In the genomic region with DNA sequence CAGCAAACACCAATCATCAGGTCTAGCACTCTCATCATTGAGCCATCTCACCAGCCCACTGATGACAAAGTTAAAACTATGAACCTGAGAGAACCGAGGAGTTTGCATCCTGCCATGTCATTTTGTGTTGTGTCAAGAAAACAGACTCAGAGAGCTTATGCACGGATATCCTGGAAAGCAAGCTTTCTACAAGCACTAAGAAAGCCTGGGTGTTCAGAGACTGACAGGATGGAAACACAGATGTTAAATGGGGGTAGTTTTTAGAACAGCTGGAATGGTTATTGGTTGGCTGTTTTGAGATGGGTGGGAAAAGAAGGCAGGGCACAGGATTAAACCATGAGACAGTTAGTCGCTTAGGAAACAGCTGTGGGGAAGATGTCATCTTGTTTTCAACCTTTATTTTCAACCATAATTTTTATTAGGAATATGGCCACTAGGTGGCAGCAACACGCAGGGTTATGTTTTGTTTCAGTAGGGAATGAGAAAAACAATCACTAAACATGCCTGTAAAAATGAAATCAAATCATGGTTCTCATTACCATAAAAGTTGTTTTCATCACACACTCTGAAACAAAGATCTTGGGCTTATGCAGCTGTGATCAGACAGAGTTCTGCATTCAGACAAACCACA, we compare ENCODE assay signal across 9 mouse cellular contexts. TPM values are rescaled to one million over a fixed set of nuclear protein-coding genes. Genes with fewer than 3 reads are reported as not detected.
A peak's percentile ranks its signal among the peaks of the same experiment; 100 is the strongest.
DNase-seq lines count a peak whose midpoint lies in the region; ATAC-seq and TF ChIP-seq lines count a peak whose summit lies in the region.
"Had no signal": no experiment of that assay in that cellular context is flagged by ENCODE, and none has a peak within 500 bp of the region (broad histone marks: within the 10 kb centered on the region; RNA-seq: fewer than 3 reads in every experiment).

No protein-coding gene starts in this region.

- no peak overlapping the region for H3K4me3 ChIP-seq in kidney, adult 2 months (ENCODE audit: insufficient read depth, low read depth, low read length)
- H3K4me3 ChIP-seq in kidney, embryonic 14.5 days (ENCODE audit: low read length) = no peak overlapping the region
- no peak overlapping the region for H3K4me3 ChIP-seq in forebrain, embryonic 16.5 days (replicated peaks; ENCODE audit: low read length)
- H3K4me3 ChIP-seq: lung, embryonic 15.5 days had no signal

- TF ChIP-seq POLR2A in kidney, adult 2 months (IDR thresholded peaks at IDR 0.05; ENCODE audit: low read depth, low read length) = no peak

- peak; percentile 46 for DNase-seq in kidney, adult 2 months
- DNase-seq in ES-CJ7 (ENCODE audit: low read depth, low spot score) = peak; percentile 13
- peak; percentile 28 for DNase-seq in c-Kit-negative CD71-positive TER-119-positive erythroid progenitor cells, embryonic 14.5 days (ENCODE audit: low read depth, low spot score)
- peak; percentile 64 to 68 for DNase-seq in layer of hippocampus, postnatal 10 days (ENCODE audit: low spot score in 2 of 2)
- peak; percentile 60 for DNase-seq in mesoderm, embryonic 11.5 days (ENCODE audit: low read depth, low spot score)
- peak; percentile 66 for DNase-seq in thymus, postnatal 0 days (ENCODE audit: low spot score)

- ATAC-seq in kidney, embryonic 14.5 days (ENCODE audit: low FRiP score, low TSS enrichment) = no peak
- ATAC-seq in forebrain, embryonic 16.5 days = peak; percentile 55

- H3K27me3 ChIP-seq in kidney, adult 2 months (replicated peaks; ENCODE audit: control insufficient read depth, insufficient read depth, low read length) = no peaks in the 10 kb centered on the region
- no peaks in the 10 kb centered on the region for H3K27me3 ChIP-seq in kidney, embryonic 14.5 days (ENCODE audit: control insufficient read depth, insufficient read depth, low read length)
- H3K27me3 ChIP-seq in forebrain, embryonic 16.5 days (replicated peaks; ENCODE audit: control insufficient read depth, insufficient read depth, low read length) = no peaks in the 10 kb centered on the region
- H3K27me3 ChIP-seq: lung, embryonic 15.5 days had no signal

- H3K4me2 ChIP-seq in kidney, embryonic 14.5 days (replicated peaks; ENCODE audit: low read depth, low read length) = no peak overlapping the region
- H3K4me2 ChIP-seq in forebrain, embryonic 16.5 days (ENCODE audit: low read length) = no peak overlapping the region
- H3K4me2 ChIP-seq: lung, embryonic 15.5 days had no signal

- H3K9me3 ChIP-seq in kidney, embryonic 14.5 days (ENCODE audit: control insufficient read depth, low read length) = no peaks in the 10 kb centered on the region
- no peaks in the 10 kb centered on the region for H3K9me3 ChIP-seq in forebrain, embryonic 16.5 days (ENCODE audit: control insufficient read depth, low read length)
- H3K9me3 ChIP-seq: lung, embryonic 15.5 days had no signal

- peak; percentile 22; the same call in 1 of the 2 replicates for TF ChIP-seq CTCF in kidney, adult 2 months (conservative IDR thresholded peaks at IDR 0.05; ENCODE audit: insufficient read depth, insufficient read length, low read depth, low read length)

- WGBS in kidney, adult 2 months = 25% methylated on average over 4 of the region's 4 CpGs
- 32% methylated on average over 4 of the region's 4 CpGs for WGBS in kidney, embryonic 14.5 days
- 32% methylated on average over 4 of the region's 4 CpGs for WGBS in forebrain, embryonic 16.5 days

- H3K4me1 ChIP-seq in kidney, adult 2 months (ENCODE audit: control insufficient read depth, insufficient read depth, low read length) = no peaks in the 10 kb centered on the region
- no peaks in the 10 kb centered on the region for H3K4me1 ChIP-seq in kidney, embryonic 14.5 days (ENCODE audit: control insufficient read depth, insufficient read depth, low read length)
- no peaks in the 10 kb centered on the region for H3K4me1 ChIP-seq in forebrain, embryonic 16.5 days (replicated peaks; ENCODE audit: control insufficient read depth, insufficient read depth, low read length)
- H3K4me1 ChIP-seq: lung, embryonic 15.5 days had no signal

- no peaks in the 10 kb centered on the region for H3K36me3 ChIP-seq in kidney, adult 2 months (ENCODE audit: control insufficient read depth, insufficient read depth, low read length)
- H3K36me3 ChIP-seq in kidney, embryonic 14.5 days (ENCODE audit: control insufficient read depth, insufficient read depth, low read length) = no peaks in the 10 kb centered on the region
- no peaks in the 10 kb centered on the region for H3K36me3 ChIP-seq in forebrain, embryonic 16.5 days (ENCODE audit: control insufficient read depth, insufficient read depth)
- H3K36me3 ChIP-seq: lung, embryonic 15.5 days had no signal

- H3K27ac ChIP-seq in kidney, adult 2 months (ENCODE audit: insufficient read depth, low read depth, low read length) = no peak overlapping the region
- no peak overlapping the region for H3K27ac ChIP-seq in kidney, embryonic 14.5 days (ENCODE audit: low read depth, low read length)
- no peak overlapping the region for H3K27ac ChIP-seq in forebrain, embryonic 16.5 days (ENCODE audit: low read length)
- H3K27ac ChIP-seq: lung, embryonic 15.5 days had no signal

- no peak overlapping the region for H3K9ac ChIP-seq in kidney, embryonic 14.5 days (ENCODE audit: low read depth, low read length)
- H3K9ac ChIP-seq in forebrain, embryonic 16.5 days (replicated peaks; ENCODE audit: low read depth, low read length) = no peak overlapping the region
- H3K9ac ChIP-seq: lung, embryonic 15.5 days had no signal

RNA-seq across cellular contexts. Expression of gene Ovgp1, which starts 18.3 kb away (rescaled TPM):
- polyA plus RNA-seq in kidney, adult 2 months (2012; rRNA removed) = 0.69 and 0.72 TPM in 2 replicates
- polyA plus RNA-seq in kidney, embryonic 14.5 days (2014; fragmentation: Nextera tagmentation; extraction: Ambion mirVana) = 1.9 and 2.2 TPM in 2 replicates
- 3.8 and 3.9 TPM in 2 replicates for polyA plus RNA-seq in forebrain, embryonic 16.5 days (2015; fragmentation: Nextera tagmentation; extraction: Ambion mirVana)
- 1 to 10 TPM; 2.2 to 2.5 TPM for total RNA-seq in layer of hippocampus, postnatal 10 days (2021)
- polyA plus RNA-seq in thymus, postnatal 0 days (2015; fragmentation: Nextera tagmentation; extraction: Ambion mirVana) = 1.7 and 1.9 TPM in 2 replicates

RNA-seq across cellular contexts. Expression of gene Pifo, which starts 22.7 kb away (rescaled TPM):
- polyA plus RNA-seq in kidney, adult 2 months (2012; rRNA removed) = not detected in 2 replicates
- polyA plus RNA-seq in kidney, embryonic 14.5 days (2014; fragmentation: Nextera tagmentation; extraction: Ambion mirVana) = not detected in 2 replicates
- 3.4 and 3.6 TPM in 2 replicates for polyA plus RNA-seq in forebrain, embryonic 16.5 days (2015; fragmentation: Nextera tagmentation; extraction: Ambion mirVana)
- total RNA-seq in layer of hippocampus, postnatal 10 days (2021) = 1 to 10 TPM in 1 of 2 experiments, under 1 TPM in 1; 0.65 to 1.4 TPM
- 1.2 and 1.6 TPM in 2 replicates for polyA plus RNA-seq in thymus, postnatal 0 days (2015; fragmentation: Nextera tagmentation; extraction: Ambion mirVana)

RNA-seq across cellular contexts. Expression of gene Atp5f1, which starts 31.9 kb away (rescaled TPM):
- polyA plus RNA-seq in kidney, adult 2 months (2012; rRNA removed) = 273 and 327 TPM in 2 replicates
- 515 and 618 TPM in 2 replicates for polyA plus RNA-seq in kidney, embryonic 14.5 days (2014; fragmentation: Nextera tagmentation; extraction: Ambion mirVana)
- polyA plus RNA-seq in forebrain, embryonic 16.5 days (2015; fragmentation: Nextera tagmentation; extraction: Ambion mirVana) = 482 and 504 TPM in 2 replicates
- 100 to 1,000 TPM; 325 to 334 TPM for total RNA-seq in layer of hippocampus, postnatal 10 days (2021)
- polyA plus RNA-seq in thymus, postnatal 0 days (2015; fragmentation: Nextera tagmentation; extraction: Ambion mirVana) = 612 and 654 TPM in 2 replicates

RNA-seq across cellular contexts. Expression of gene Wdr77, which starts 32.6 kb away (rescaled TPM):
- 28.6 and 36.4 TPM in 2 replicates for polyA plus RNA-seq in kidney, adult 2 months (2012; rRNA removed)
- 117 and 188 TPM in 2 replicates for polyA plus RNA-seq in kidney, embryonic 14.5 days (2014; fragmentation: Nextera tagmentation; extraction: Ambion mirVana)
- polyA plus RNA-seq in forebrain, embryonic 16.5 days (2015; fragmentation: Nextera tagmentation; extraction: Ambion mirVana) = 111 and 118 TPM in 2 replicates
- total RNA-seq in layer of hippocampus, postnatal 10 days (2021) = 10 to 100 TPM; 62.4 to 63.4 TPM
- polyA plus RNA-seq in thymus, postnatal 0 days (2015; fragmentation: Nextera tagmentation; extraction: Ambion mirVana) = 89.6 and 103 TPM in 2 replicates

RNA-seq across cellular contexts. Expression of gene Chil5, which starts 40.8 kb away (rescaled TPM):
- polyA plus RNA-seq in kidney, adult 2 months (2012; rRNA removed) = 0.08 TPM in 1 of 2 replicates, not detected in the other
- polyA plus RNA-seq in kidney, embryonic 14.5 days (2014; fragmentation: Nextera tagmentation; extraction: Ambion mirVana) = not detected in 2 replicates
- not detected in 2 replicates for polyA plus RNA-seq in forebrain, embryonic 16.5 days (2015; fragmentation: Nextera tagmentation; extraction: Ambion mirVana)
- total RNA-seq in layer of hippocampus, postnatal 10 days (2021) = under 1 TPM in 1 of 2 experiments, not detected in 1; 0.39 TPM
- polyA plus RNA-seq in thymus, postnatal 0 days (2015; fragmentation: Nextera tagmentation; extraction: Ambion mirVana) = 0.14 and 0.26 TPM in 2 replicates

Comparison
In these comparisons a context has a peak if more than half of its experiments do, and no peak if none do; other contexts are left out.
1. DNase-seq: peak in every context shown above with its lines; median percentile 66 in layer of hippocampus, postnatal 10 days; 66 in thymus, postnatal 0 days; 60 in mesoderm, embryonic 11.5 days; 46 in kidney, adult 2 months; 28 in c-Kit-negative CD71-positive TER-119-positive erythroid progenitor cells, embryonic 14.5 days; 13 in ES-CJ7.